Mouse (Mus musculus) MN1 (cell line): Measurements from ENCODE around the gene Tet3.

Source experiments
- DNase-seq: peaks from one replicate; pipeline ENCODE4 v3.0.0-alpha.2; 2016; ENCODE audit warnings: low spot score

Gene Tet3

DNA sequence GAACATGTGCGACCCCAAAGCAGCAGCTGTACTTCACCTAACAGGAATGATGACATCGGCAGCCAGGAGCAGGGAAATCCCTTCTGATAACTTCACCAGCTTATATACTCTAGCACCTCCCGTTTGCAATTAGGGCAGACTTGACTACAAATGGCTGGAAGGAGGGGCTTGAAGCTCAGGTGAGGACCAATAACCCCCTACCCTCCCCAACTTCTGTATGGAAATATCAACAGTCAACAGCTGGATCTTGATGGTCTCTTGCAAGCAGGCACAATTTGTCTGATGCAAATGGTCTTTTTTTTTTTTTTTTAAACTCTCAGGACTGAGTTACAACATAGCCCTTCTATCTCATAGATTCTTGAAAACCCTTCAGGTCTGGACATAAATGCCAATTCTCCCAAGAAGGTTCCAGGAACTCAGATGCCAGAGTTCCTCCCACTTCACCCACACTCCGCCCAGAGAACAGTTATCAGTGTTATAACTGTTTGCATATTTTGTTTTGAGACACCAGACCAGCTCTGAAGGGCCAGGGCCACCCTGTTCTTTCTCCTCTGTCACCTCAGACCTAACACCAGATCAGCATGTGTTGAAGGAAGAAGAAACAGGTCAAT, at the start of gene Tet3:
Gene Tet3, minus strand, starts transcription at position 51 of the 611 bp plus-strand sequence.
- no peak for DNase-seq

- DNase-seq = no peak
Observed at GRCm38 (mm10) chr6:83507168-83507546, 48.3 kb upstream of the Tet3 start.

- DNase-seq = peak; percentile 99
Observed at GRCm38 (mm10) chr6:83506258-83507167, 47.6 kb upstream of the Tet3 start, which contains the start of gene Dguok. Dguok (minus strand) TSS chr6:83506969.

DNA sequence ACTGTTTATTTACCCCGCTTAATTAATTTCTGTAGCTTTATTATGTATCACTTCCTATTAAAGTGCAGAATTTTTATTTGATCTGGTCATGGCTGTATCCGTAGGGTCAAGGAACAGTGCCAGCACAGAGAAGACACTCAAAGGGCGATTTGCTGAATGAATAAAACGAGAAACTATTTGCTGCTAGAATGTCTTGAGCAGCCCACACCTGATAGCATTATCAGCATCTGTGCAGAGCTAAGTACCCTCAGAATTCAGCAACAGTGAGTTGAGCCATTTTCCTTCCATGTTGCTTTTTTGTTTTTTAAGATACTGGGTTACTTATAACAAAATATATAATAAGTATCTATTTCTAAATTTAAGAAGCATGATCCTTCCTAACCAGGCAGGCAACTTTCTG, 46.7 kb upstream of the Tet3 start:
- no peak for DNase-seq

GRCm38 (mm10) chr6:83503361-83503760, 44.5 kb upstream of the Tet3 start:
- no peak for DNase-seq

GRCm38 (mm10) chr6:83502656-83503055, 43.8 kb upstream of the Tet3 start:
- DNase-seq = no peak

DNA sequence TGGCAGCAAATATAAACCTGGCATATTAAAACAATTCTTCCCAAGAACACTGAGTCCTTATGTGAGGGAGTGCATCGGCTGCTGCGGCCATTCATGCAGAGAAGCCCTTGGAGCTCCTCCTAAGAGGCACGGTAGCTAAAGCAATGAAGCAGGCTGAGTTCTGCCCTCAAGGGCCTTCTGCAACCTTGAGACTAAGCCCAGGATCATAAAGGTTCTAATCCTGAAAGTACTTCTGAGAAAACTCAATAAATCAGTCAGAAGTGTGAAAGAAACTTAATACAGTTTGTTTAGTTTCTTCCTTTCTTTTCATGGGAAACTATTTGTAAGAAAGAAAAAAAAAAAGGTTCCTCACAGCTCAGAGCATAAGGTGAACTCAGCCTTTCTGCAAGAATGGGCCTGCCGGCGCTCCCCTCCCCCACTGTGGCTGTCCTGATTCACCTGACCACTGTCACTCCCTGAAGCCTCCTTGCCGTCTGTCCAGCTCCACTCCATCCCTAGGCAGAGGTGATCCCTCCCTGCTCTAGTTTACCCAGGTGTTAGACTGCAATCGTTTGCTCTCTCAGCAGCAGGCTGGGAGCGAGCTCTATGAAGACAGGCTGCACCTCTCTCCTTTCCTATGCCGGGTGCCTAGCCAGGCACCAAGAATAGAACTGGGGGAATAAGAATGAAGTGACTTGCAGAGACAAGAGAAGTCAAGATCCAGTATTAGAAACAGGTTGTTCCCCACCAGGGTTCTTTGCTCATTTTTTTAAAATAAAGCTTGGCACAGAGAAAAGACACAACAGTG, 42.8 kb upstream of the Tet3 start:
- no peak for DNase-seq

DNA sequence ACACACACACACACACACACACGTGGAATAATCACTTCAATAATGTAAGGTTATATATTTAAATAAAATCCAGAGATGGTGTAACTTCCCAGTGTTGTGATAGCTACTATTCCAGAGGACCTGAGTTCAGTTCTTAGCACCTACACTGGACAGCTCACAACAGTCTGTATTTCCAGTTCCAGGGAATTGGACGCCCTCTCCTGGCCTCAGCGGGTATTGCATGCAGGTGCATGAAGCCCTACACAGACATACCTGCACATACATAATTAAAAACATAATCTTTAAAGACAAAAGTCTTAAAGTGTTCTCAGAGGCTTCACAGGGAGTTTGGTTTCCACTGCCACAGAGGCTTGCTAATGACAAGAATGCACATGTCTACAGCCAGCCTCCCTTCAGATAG, 41.6 kb upstream of the Tet3 start:
- no peak for DNase-seq

- DNase-seq = no peak
Observed at GRCm38 (mm10) chr6:83499078-83499477, 40.2 kb upstream of the Tet3 start.

- DNase-seq = peak; percentile 58
Observed at GRCm38 (mm10) chr6:83496753-83497710, 38.1 kb upstream of the Tet3 start.

DNA sequence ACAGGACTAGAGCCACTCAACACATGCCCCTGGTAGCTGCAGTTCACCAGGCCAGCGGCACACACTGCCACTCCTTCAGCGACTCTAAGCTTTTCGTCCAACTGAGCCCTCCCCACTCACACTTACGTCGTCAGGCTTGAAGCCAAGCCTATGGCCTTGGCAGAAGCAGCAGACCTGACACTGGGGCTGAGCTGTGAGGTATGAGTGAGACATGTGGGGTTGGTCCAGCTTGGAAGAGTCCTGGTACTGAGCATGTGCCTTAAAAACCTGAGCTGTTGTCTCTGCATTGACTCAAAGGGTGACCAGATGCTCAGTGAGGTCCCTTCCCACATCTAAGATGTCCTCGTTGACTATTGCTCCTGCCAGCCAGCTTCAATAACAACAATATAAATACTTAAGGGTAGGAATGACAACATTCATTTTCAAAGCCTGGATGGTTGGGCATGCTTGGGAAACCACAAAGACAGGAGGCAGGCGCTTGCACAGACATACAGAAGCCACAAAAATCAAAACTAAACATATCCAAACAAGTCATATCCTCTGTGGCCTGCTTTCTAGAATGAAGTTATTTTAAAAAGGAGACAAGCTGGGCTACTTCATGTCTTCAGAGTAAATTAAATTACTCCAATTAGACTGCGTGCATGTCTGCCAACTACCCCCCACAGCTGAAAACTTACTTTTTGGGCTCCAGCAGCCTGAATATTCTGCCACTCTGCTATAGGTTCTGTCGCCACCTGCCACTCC, 37.3 kb upstream of the Tet3 start:
- DNase-seq = peak; percentile 83

DNA sequence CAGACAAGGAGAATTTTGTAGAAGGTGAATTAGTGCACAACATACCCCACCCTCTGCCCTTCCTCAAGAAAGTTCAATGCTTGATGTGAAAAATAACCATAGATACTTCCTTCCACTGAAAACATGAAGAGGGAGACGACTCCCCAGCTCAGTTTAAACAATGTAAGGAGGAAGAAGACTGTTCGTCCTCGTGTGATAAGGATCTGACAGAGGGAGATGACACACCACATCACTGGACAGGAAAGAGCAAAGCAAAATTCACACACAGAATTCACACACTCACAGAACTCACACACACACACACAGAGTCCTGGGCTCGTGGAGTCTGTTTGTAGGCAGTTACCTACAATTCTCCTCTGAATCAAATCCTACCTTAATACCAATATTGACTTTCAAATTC, 31.7 kb upstream of the Tet3 start:
- no peak for DNase-seq

- no peak for DNase-seq
Observed at GRCm38 (mm10) chr6:83488200-83488599, 29.3 kb upstream of the Tet3 start.

- no peak for DNase-seq
Observed at GRCm38 (mm10) chr6:83487298-83487697, 28.4 kb upstream of the Tet3 start.

DNA sequence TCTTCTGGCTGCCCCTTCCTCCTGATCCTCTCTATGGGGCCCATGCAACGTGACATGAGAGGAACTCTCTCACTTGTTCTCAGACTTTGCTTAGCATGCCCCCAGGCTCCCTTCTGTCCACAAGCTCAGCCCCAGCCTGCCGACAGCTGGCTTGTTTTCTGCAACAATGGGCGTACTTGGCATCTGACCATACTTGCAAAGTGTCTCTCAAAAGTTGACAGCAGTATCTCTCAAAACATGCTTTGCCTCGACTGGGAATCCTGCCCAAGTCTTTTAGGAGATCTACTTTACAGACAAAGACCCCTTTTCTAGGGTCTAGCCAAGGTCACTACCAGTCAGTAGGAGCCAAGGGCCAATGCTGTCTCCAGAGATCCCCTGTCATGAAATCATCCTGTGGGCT, 27.0 kb upstream of the Tet3 start:
- no peak for DNase-seq

DNA sequence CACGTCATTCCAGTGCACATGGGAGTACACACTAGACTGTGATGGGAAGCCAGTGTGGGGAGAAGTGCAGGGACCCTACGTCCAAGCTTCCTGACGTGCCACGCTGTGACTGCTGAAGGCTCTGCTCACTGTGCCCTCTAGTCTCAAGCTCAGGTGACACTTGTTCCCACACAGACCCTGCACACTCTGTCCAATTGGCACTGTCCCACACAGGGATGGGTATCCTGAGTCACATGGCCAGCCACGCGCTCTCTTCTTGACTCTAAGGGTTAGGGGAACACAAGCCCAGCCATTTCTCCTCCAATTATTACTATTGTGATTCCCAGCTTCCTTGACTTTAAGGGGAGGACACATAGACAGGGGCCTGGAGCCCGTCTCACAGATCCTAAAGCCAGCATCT, 24.9 kb upstream of the Tet3 start:
- DNase-seq = no peak

DNA sequence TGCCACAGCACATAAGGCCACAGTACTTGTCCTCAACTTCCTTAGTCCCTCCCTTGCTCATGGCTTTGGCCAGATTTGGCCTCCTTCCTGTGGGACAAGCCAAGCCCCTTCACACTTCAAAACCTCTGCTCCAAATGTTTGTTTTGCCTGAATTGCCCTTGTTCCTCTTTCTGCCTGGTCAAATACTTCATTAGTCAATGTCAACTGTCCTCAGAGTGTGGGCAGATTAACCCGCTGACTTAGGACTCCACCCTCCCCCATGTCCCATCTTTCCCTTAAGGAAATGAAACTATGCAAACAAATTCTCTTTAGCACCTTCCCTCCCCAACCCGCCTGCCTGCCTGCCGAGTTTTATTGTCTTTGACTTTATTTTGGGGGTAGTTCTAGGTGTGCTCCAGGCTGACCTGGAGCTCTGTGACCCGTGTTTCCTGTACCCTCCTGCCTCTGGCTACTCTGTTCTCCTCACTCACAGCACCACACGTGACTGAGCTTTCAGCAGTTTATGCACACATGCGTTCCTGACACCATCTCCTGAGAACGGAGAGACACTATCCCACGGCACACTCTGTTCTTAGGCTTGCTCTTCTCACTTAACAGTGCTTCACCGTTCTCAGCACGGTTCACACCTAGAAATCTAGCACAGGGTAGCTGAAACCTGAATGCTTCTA, 23.7 kb upstream of the Tet3 start:
- no peak for DNase-seq

DNA sequence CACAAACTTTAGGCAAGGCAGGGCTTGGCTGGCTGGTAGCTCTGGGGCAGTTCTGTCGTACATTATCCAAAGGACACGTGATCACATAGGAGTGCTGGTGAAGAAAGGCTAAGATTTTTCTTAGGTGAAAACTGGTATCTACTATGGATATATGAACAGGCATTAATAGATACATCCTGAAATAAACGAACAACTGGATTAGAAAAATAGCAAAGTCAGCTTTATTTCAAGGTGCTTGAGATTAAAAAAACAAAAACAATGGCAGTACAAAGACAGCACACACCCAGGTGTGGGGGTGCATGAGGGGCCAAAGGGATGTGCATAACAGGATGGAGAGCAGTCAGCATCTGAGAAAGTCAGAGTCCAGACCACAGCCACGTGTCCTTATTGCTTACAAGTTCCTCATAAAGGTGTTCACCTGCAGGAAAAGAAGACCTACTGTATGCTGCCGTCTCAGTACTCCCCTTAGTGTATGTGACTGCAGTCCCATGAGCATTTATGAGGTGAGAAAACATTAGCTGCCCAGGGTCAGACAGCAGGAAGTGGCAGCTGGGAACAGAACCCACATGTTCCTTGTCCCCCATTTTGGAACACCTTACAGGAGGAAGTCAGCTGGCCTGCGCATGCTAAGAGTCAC, 21.3 kb upstream of the Tet3 start:
- no peak for DNase-seq

GRCm38 (mm10) chr6:83479193-83479592, 20.3 kb upstream of the Tet3 start:
- DNase-seq = no peak

- no peak for DNase-seq
Observed at GRCm38 (mm10) chr6:83478628-83479027, 19.7 kb upstream of the Tet3 start.
